Mouse (Mus musculus) CD8-positive naive resting alpha-beta T cell, adult 57 days (primary cell): ENCODE results near the gene Cdk20. TPM values are rescaled to one million over a fixed set of nuclear protein-coding genes. Genes with fewer than 3 reads are reported as not detected.

Experiments
- total RNA-seq: library from RNA; stranded (reverse); gene quantifications from one replicate; pipeline ENCODE4 v1.2.4, GENCODE M21; 2023

Cdk20 gene
- total RNA-seq, result 4.1 TPM

DNA sequence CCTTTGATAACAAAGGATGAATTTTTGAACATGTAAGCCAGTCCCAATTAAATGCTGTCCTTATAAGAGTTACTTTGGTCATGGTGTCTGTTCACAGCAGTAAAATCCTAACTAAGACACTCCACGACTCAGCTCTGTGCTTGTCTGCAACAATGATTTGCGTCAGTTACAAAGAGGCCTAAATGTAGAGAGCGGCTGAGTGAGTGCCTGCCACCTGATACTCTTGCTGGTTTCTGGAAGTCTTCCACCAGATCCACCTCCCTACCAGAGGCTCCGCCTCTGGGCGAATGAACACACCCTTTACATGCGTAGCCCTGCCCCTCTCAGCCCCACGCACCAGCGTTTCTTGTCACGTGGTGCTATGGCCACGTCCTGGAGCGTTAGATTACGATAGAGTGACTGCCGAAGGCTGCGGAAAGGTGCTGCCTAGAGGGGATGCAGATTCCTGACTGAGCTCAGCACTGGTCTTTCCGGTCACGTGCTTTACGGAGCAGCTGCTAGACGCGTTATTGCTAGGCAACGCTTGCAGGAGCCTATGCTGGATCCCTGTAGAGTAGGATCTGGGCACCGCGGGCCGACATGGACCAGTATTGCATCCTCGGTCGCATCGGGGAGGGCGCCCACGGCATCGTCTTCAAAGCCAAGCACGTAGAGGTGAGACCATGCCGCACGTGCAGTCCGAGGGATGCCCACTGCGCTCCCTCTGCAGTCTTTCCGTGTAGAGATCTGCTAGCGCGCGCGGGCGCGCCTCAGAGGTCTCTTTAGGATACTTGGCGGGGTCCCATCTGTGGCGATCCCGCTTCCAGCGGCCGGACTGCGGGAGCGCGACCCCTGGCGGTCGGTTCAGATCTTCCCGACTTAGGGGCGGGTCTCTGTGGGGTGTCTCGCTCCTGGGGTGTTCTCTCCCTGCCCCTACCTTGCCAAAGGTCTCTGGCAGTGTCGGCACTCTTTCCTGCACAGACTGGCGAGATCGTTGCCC, at the start of gene Cdk20:
Cdk20 (plus strand) TSS at position 298 of the 979 bp plus-strand sequence.

Other genes starting within 250 kb of the Cdk20 start
- 49.9 TPM for gene Cdc14b, start 157.0 kb upstream of the Cdk20 start, total RNA-seq
- 65.4 TPM for gene Aaed1, start 119.6 kb upstream of the Cdk20 start, total RNA-seq
- gene Ctsl, start 61.4 kb upstream of the Cdk20 start, total RNA-seq, result 43.9 TPM
- gene Fam240b, start 65.5 kb downstream of the Cdk20 start, total RNA-seq, result not detected